Mouse (Mus musculus) lung, postnatal 14 days (tissue): ENCODE data around the gene Olfr453.

Experiments
- DNase-seq: peaks from one replicate; pipeline ENCODE4 v3.0.0; 2021

Gene Olfr453

DNA sequence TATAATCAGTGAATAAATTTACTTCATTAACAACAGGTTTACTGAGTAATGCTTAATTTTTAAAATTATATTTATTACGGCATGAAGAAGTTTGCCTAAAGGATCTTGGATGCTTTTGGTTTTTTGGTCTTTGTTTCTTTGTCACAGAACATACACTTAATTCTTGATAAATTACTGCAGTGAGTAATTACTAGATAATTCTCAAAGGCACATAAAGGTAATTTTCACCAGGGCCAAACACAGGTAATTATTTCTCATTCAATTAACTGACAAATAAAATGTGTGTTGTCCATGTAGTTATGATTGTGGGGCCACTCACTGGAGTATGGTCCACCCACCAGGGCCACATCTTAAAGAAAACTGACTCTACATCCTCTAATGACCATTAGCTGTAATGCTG is at the start of gene Olfr453:
Olfr453 (plus strand) TSS at position 301 of the 400 bp plus-strand sequence.
- DNase-seq: no peak

DNA sequence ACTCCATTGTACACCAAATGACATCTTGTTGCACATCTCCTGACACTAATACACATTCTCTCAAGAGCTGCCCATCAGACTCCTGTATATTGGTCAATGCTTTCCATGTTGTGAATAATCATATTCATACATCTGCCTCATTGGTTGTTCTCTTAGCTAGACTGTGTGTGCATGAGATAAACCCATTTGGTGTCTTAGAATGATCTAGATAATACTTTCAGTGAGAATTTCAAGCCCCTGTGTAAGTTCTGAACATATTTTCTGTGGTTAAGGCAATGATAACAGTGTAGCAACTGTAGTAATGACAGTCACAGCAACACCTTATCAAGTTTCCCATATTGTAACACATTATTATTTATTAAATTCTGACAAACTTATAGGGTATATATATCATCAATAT is 49.4 kb upstream of the Olfr453 start:
- DNase-seq: no peak

DNA sequence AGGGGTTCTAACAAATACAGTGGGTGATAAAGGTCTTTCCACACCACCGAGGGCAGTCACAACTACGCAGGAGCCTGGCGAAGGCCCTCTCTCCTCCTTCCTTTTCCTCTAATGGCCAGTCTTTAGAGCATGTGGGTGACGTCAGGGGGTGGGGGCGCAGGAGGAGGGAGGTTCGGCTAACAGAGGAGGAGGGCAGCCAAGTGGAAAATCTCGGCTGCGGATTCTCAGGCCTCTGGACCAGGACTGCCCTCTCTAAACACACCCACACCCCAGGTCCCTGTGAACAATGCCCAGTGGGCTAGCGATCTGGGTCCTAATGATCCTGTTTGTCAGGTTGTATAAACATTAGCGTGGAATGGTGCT is 47.0 kb upstream of the Olfr453 start:
- DNase-seq: peak; percentile 85

DNA sequence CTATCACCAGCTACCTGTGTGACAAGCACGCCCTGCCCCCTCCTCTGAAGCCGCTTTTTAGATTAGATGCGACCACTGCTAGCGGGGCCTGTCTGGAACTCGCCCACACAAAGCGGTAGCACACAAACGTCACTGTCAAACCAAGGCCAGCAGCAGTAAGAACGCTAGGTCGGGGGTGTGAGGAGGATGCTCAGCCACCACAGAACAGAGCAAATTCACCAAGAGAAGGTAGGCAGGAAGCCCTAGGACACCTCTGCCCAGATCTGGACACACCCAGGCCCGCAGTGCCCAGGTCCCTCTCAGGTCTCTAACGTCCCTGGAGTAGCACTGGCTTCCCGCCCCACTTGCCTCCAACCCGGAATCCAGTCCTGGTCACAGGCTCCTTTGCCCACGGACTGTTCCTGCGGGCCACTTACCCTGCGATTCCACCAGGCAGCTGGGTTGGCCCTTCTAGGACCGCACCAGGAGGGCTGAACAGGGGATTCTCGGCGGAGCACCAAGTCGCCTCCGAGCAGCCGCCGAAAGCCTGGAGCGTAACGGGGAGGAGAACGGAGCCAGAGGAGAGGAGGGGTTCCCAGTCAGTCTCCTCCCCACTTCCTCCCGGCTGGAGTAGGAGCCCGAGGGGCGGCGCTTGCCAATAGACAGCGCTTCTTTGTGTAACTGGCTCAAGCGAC is 46.5 kb upstream of the Olfr453 start:
- peak; percentile 79 for DNase-seq

DNA sequence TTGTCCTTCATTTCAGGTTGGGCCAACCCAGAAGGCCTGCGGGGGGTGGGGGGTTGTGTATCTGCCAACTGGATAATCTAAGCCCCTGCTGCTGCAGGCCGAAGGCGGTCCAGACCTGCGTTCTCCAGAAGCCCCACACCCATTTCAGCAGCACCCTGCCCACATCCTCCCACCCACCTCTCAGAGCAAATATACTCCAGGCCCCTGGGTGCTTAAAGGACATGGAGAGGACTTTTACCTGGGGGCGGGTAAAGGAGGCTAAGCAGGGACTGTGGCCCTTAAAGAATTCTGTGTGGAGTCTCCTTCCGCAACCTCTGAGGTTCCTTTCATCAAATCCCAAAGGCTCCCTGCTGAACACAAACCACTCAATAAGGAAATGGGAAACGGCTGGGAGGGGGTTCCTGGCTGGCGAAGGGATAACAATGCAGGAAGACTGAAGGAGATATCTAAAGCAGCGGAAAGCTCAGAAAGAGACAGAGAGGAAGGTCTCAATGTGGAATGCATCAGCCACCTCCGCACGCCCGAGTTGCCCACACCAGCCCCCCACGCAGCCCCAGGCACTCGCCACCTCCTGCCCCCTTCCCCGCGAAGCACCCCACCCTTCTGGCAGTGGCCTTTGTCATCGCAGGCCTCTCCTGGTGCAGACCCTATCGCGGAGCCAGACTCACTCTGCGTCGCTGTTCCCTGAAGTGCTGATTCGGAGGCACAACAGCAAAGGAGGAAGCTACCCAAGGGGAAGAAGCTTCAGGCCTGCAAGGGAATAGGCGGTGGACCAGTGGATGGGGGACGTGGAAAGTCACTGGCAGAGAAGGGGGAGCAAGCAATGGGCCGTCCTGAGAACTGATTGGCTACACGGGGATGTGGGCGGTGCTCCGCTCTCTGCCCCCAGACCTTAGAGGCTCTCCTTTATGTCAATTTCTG is 29.6 kb upstream of the Olfr453 start, which contains the start of gene Tcaf1:
Tcaf1 (minus strand) TSS at position 798 of the 921 bp plus-strand sequence.
- DNase-seq: peak; percentile 75

DNA sequence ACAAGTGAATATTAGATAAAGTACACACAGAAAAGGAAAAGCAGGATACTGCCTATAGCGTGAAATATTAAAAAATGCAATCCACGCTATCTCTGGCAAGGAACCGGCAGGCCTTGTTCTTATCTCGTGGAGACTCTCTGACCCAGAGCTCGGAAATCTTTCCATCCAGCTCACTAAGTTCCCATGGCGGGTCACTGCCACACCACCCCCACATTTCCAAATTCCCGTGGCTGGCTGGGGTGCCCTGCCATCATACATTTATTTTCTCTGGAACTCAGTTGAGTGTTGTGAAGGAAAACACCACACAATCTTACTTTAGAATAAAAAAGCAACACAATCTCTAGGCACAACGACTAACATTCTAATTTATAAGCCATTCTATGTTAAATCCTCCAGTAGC is 24.5 kb upstream of the Olfr453 start:
- DNase-seq: no peak

DNA sequence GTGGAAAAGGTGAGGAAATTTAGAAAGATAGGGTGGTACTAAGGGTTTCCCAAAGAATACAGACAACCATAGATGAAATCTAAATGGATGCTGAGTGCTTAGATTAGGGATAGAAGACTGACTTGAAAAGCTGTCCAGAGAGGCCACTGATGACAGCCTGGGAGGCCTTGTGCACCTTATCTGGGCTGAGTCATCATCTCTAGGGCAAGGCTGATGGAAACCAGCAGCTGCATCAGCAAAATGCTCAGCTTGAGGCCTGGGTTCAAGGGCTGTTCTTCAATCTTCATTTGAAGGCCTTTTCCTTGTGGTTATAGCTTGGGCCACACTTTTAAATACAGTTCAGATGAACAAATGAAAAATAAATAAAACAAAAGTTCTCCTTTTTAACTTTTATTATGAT is 21.2 kb upstream of the Olfr453 start:
- DNase-seq: no peak

DNA sequence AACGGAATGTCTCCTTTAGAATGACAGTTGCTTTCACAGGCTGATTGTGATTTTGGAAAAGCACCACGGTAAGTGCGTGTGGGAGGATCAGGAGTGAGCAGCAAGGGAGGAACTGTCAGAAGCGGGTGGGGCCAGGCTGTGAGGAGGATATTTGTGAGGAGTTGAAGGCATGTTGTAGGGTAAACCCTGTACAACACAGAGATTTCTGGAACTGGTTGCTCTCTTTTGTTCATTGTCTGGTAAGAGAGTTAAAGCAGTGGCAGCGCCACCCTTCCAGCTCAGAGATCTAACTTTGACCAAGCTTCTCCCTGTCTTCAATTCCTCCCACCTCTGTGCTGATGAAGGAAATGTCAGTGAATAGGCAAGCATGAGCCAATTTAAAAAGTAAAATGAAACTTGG is 3.1 kb downstream of the Olfr453 start:
- no peak for DNase-seq

DNA sequence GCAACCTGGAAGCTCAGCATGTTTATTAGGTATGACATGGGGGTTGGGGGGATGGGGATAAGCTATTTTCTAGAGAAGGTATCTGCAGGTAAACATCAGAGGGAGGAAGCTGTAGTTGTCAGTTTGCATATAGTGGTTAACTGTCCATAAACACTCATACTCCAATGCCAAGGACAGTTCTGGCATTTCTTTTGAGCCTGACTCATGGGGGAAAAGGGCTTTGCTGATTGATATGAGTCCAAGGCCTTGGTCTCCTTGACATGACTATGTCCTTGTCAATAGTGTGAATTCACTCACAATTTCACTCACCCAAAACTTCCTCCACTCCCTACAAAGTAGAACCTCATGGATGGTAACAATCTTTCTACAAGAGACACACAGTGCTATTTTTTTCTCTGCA is 8.7 kb downstream of the Olfr453 start:
- no peak for DNase-seq

DNA sequence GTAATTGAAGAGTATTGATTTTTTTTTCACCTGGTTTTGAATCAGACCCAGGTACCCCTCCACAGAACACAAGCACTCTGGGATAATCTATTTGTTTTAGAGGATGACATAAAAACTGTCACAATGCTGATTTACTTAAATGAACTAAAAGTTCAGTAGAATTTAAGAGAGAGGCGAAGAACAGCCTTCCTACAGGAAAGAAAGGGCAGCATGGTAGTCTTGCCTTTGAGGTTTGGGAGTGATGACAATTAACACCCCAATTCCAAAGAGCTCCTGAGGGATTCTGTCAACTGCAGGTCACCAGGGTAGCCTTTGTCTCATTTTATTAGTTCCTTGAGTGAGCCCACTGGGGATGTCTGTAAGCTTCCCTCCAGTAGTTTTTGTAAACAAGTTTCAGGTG is 16.9 kb downstream of the Olfr453 start, which contains the start of gene Olfr38:
Olfr38 (plus strand) TSS at position 301 of the 400 bp plus-strand sequence.
- DNase-seq: no peak

DNA sequence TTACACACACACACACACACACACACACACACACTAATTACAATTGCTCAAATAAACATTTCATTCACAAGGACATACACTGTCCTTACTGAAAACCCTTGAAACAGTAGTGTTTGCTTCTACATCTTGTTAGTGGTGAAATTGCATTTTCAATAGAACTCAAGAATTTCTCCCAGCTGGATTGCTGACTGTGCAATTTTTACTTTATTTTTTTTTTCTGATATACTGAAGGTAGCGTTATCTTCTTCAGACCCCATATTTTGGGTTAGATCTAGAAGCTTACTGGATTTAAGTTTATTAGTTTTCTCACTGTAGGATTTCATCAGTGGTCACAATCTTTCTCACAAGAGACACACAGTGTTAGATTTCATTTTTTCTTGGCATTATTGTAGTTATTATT is 37.9 kb downstream of the Olfr453 start:
- no peak for DNase-seq

DNA sequence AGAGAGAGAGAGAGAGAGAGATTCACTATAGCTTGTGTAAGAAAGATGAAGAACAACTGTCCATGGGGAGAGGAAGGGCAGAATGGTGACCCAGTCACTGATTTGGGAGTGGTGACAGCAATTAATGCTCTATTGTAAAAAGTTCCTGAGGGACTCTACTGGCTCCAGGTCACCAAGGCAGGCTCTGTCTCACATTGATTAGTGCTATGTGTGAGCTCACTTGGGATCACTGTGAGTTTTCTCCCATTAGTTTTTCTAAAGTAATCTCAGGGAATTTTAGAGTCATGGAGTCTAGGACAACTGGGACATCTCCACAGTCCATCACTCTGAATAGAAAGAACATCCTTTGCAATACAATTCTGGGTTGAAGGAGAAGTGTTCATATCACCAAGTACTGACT is 45.6 kb downstream of the Olfr453 start, which contains the start of gene Olfr452:
Olfr452 (plus strand) TSS at position 301 of the 400 bp plus-strand sequence.
- no peak for DNase-seq

DNA sequence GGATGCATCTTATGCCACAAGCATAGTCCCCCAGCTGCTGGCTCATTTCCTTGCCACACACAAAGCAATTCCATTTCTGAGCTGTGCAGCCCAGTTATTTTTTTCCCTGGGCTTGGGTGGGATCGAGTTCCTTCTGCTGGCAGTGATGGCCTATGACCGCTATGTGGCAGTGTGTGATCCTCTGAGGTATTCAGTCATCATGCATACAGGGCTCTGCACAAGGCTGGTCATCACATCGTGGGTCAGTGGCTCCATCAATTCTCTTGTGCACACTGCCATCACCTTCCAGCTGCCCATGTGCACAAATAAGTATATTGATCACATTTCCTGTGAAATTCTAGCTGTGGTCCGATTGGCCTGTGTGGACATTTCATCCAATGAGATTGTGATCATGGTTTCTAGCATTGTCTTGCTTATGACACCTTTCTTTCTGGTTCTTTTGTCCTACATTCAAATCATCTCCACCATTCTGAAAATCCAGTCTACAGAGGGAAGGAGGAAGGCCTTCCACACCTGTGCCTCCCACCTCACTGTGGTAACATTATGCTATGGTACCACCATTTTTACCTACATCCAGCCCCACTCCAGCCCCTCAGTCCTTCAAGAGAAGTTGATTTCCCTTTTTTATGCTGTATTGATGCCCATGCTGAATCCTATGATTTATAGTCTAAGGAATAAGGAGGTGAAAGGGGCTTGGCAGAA is 51.2 kb downstream of the Olfr453 start:
- no peak for DNase-seq

DNA sequence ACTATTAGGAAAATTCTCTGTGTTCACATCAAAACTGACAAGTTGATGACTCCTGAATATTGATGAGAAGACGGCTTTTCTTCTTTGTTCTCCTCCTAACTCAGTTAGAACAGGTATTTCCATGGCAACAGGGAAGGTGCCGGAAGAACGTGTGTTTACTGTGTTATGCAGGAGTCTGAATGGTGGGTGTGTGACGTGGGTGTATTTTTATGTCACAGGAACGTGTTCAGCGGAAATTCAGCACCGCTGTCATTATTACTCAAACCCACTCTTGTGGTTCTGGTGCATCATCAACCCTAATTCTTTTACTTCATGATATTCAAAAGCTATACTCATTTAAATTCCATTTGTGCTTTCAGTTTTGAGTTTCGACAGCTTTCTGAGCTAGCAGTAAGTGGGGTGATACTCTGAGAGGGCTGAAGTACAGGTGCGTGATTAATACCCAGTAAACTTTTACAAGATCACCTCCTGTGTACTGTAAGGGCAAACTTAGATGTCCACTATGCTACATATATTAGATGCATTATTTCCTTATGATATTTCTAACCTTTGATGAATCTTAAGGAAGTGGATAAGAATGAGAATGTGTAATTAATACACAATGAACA is 51.9 kb downstream of the Olfr453 start:
- DNase-seq: no peak

DNA sequence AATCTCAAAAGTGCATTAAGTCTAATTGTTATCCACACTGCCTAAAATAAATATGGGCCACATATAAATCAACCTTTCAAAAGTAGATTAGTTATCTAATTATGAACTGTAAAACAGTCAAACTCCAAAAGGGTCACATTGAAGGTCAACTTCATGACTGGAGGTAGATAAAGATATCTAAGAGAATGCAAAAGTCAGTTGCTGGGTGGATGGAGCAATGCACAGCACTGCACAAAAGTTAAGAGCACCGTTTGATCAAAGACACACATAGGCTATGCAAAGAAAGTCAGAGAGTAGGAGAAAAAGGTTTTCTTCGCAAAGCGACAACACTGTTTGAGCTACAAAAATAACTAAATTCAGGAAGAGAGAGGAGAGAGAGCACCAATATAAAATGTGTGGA is 55.8 kb downstream of the Olfr453 start:
- DNase-seq: no peak
